Mouse (Mus musculus): ENCODE data around the gene Vmn1r234. TPM values are rescaled to one million over a fixed set of nuclear protein-coding genes. Genes with fewer than 3 reads are reported as not detected.
"Not testable (repeated sequence)": the region's sequence is repeated elsewhere in the genome, so short reads cannot be mapped to it uniquely, and the experiment has no call there.

The Vmn1r234 gene
- not detected in 2 replicates for polyA plus RNA-seq (2015; fragmentation: Nextera tagmentation; extraction: Ambion mirVana)

- no peak within 1 kb of the TSS for H3K27ac ChIP-seq (ENCODE audit: low read depth, low read length)
- no peaks in the 10 kb centered on the region for H3K4me1 ChIP-seq (ENCODE audit: control insufficient read depth, insufficient read depth, low read depth, low read length)
- H3K9me3 ChIP-seq (ENCODE audit: control insufficient read depth, low read length): no peaks in the 10 kb centered on the region
- H3K27me3 ChIP-seq (replicated peaks; ENCODE audit: control insufficient read depth, insufficient read depth, low read length): no peaks in the 10 kb centered on the region
- no peaks in the 10 kb centered on the region for H3K36me3 ChIP-seq (ENCODE audit: control insufficient read depth, insufficient read depth, low read length)
- no peak for ATAC-seq
- H3K4me3 ChIP-seq (ENCODE audit: low read length): no peak within 1 kb of the TSS
- WGBS: 88% methylated on average over 1 of the region's 1 CpGs
- H3K9ac ChIP-seq (ENCODE audit: low read depth, low read length): no peak within 1 kb of the TSS
- H3K4me2 ChIP-seq (ENCODE audit: low read length): no peak within 1 kb of the TSS
Observed at GRCm38 (mm10) chr17:21225787-21226186, at the start of gene Vmn1r234. Gene Vmn1r234, plus strand, starts transcription at chr17:21226087.

- H3K9ac ChIP-seq (ENCODE audit: low read depth, low read length); H3K4me3 ChIP-seq (ENCODE audit: low read length); H3K4me2 ChIP-seq (ENCODE audit: low read length); H3K9me3 ChIP-seq (ENCODE audit: control insufficient read depth, low read length); H3K4me1 ChIP-seq (ENCODE audit: control insufficient read depth, insufficient read depth, low read depth, low read length); ATAC-seq; H3K36me3 ChIP-seq (ENCODE audit: control insufficient read depth, insufficient read depth, low read length); H3K27ac ChIP-seq (ENCODE audit: low read depth, low read length); H3K27me3 ChIP-seq (replicated peaks; ENCODE audit: control insufficient read depth, insufficient read depth, low read length): not testable (repeated sequence)
- 88% methylated on average over 1 of the region's 1 CpGs for WGBS
Observed at GRCm38 (mm10) chr17:21211081-21211480, 14.8 kb upstream of the Vmn1r234 start.

GRCm38 (mm10) chr17:21231654-21232053 lies 5.8 kb downstream of the Vmn1r234 start:
- H3K36me3 ChIP-seq (ENCODE audit: control insufficient read depth, insufficient read depth, low read length): no peaks in the 10 kb centered on the region
- no peak overlapping the region for H3K27ac ChIP-seq (ENCODE audit: low read depth, low read length)
- no peak overlapping the region for H3K4me3 ChIP-seq (ENCODE audit: low read length)
- 23% methylated on average over 9 of the region's 9 CpGs for WGBS
- H3K27me3 ChIP-seq (replicated peaks; ENCODE audit: control insufficient read depth, insufficient read depth, low read length): no peaks in the 10 kb centered on the region
- no peaks in the 10 kb centered on the region for H3K4me1 ChIP-seq (ENCODE audit: control insufficient read depth, insufficient read depth, low read depth, low read length)
- ATAC-seq: no peak
- H3K4me2 ChIP-seq (ENCODE audit: low read length): no peak overlapping the region
- peaks cover 3% of the 10 kb centered on the region; the same call in 1 of the 2 replicates for H3K9me3 ChIP-seq (ENCODE audit: control insufficient read depth, low read length)
- no peak overlapping the region for H3K9ac ChIP-seq (ENCODE audit: low read depth, low read length)

GRCm38 (mm10) chr17:21256111-21256510 lies 30.2 kb downstream of the Vmn1r234 start, which contains the start of gene Vmn1r235:
Gene Vmn1r235, plus strand, starts transcription at chr17:21256411.
- Histone ChIP-seq H3K9ac (ENCODE audit: low read depth, low read length) (no peak within 1 kb of the TSS), H3K27ac (ENCODE audit: low read depth, low read length) (no peak within 1 kb of the TSS), H3K36me3 (ENCODE audit: control insufficient read depth, insufficient read depth, low read length) (no peaks in the 10 kb centered on the region), H3K27me3 (replicated peaks; ENCODE audit: control insufficient read depth, insufficient read depth, low read length) (no peaks in the 10 kb centered on the region), H3K4me3 (ENCODE audit: low read length) (no peak within 1 kb of the TSS), H3K9me3 (ENCODE audit: control insufficient read depth, low read length) (0 out of 2 replicates have a peak, but pooled peaks cover 2% of the 10 kb centered on the region), H3K4me1 (ENCODE audit: control insufficient read depth, insufficient read depth, low read depth, low read length) (no peaks in the 10 kb centered on the region), H3K4me2 (ENCODE audit: low read length) (no peak within 1 kb of the TSS)
- ATAC-seq: no peak

GRCm38 (mm10) chr17:21272103-21272502 lies 46.2 kb downstream of the Vmn1r234 start:
- Histone ChIP-seq H3K4me1 (ENCODE audit: control insufficient read depth, insufficient read depth, low read depth, low read length) (no peaks in the 10 kb centered on the region), H3K27me3 (replicated peaks; ENCODE audit: control insufficient read depth, insufficient read depth, low read length) (no peaks in the 10 kb centered on the region), H3K36me3 (ENCODE audit: control insufficient read depth, insufficient read depth, low read length) (no peaks in the 10 kb centered on the region), H3K4me3 (ENCODE audit: low read length) (no peak overlapping the region), H3K9me3 (ENCODE audit: control insufficient read depth, low read length) (no peaks in the 10 kb centered on the region; the same call in 1 of the 2 replicates), H3K27ac (ENCODE audit: low read depth, low read length) (no peak overlapping the region), H3K9ac (ENCODE audit: low read depth, low read length) (no peak overlapping the region), H3K4me2 (ENCODE audit: low read length) (no peak overlapping the region)
- ATAC-seq: peak; percentile 69; the same call in 1 of the 2 replicates
- 11% methylated on average over 4 of the region's 4 CpGs for WGBS

- no peaks in the 10 kb centered on the region for H3K4me1 ChIP-seq (ENCODE audit: control insufficient read depth, insufficient read depth, low read depth, low read length)
- WGBS: 75% methylated on average over 3 of the region's 3 CpGs
- no peak for ATAC-seq
- no peaks in the 10 kb centered on the region for H3K36me3 ChIP-seq (ENCODE audit: control insufficient read depth, insufficient read depth, low read length)
- H3K9ac ChIP-seq (ENCODE audit: low read depth, low read length): no peak within 1 kb of the TSS
- no peaks in the 10 kb centered on the region for H3K27me3 ChIP-seq (replicated peaks; ENCODE audit: control insufficient read depth, insufficient read depth, low read length)
- H3K4me3 ChIP-seq (ENCODE audit: low read length): no peak within 1 kb of the TSS
- no peaks in the 10 kb centered on the region for H3K9me3 ChIP-seq (ENCODE audit: control insufficient read depth, low read length)
- H3K4me2 ChIP-seq (ENCODE audit: low read length): no peak within 1 kb of the TSS
- H3K27ac ChIP-seq (ENCODE audit: low read depth, low read length): no peak within 1 kb of the TSS
Observed at GRCm38 (mm10) chr17:21282642-21283041, 56.8 kb downstream of the Vmn1r234 start, which contains the start of gene Vmn1r236. Gene Vmn1r236, plus strand, starts transcription at chr17:21282942.

GRCm38 (mm10) chr17:21284395-21284794 lies 58.5 kb downstream of the Vmn1r234 start:
- H3K4me2 ChIP-seq (ENCODE audit: low read length): no peak overlapping the region
- H3K4me1 ChIP-seq (ENCODE audit: control insufficient read depth, insufficient read depth, low read depth, low read length): no peaks in the 10 kb centered on the region
- no peaks in the 10 kb centered on the region for H3K9me3 ChIP-seq (ENCODE audit: control insufficient read depth, low read length)
- H3K27me3 ChIP-seq (replicated peaks; ENCODE audit: control insufficient read depth, insufficient read depth, low read length): no peaks in the 10 kb centered on the region
- H3K36me3 ChIP-seq (ENCODE audit: control insufficient read depth, insufficient read depth, low read length): no peaks in the 10 kb centered on the region
- no peak overlapping the region for H3K27ac ChIP-seq (ENCODE audit: low read depth, low read length)
- no peak overlapping the region for H3K4me3 ChIP-seq (ENCODE audit: low read length)
- no peak for ATAC-seq
- no peak overlapping the region for H3K9ac ChIP-seq (ENCODE audit: low read depth, low read length)

Small RNA genes within 50 kb of the gene (microRNA-seq; reads per million reads assigned to microRNA genes)
- gene Gm26384: not detected

Other genes starting within 250 kb of the Vmn1r234 start
- gene Vmn1r233, start 229.6 kb upstream of the Vmn1r234 start, polyA plus RNA-seq (2015; fragmentation: Nextera tagmentation; extraction: Ambion mirVana): not detected in 2 replicates
- 13.7 and 15.4 TPM in 2 replicates for gene Zfp160, start 217.2 kb upstream of the Vmn1r234 start, polyA plus RNA-seq (2015; fragmentation: Nextera tagmentation; extraction: Ambion mirVana)
- not detected in 2 replicates for gene Vmn1r235, start 30.3 kb downstream of the Vmn1r234 start, polyA plus RNA-seq (2015; fragmentation: Nextera tagmentation; extraction: Ambion mirVana)
- not detected in 2 replicates for gene Vmn1r236, start 56.9 kb downstream of the Vmn1r234 start, polyA plus RNA-seq (2015; fragmentation: Nextera tagmentation; extraction: Ambion mirVana)
- gene Vmn1r237, start 85.8 kb downstream of the Vmn1r234 start, polyA plus RNA-seq (2015; fragmentation: Nextera tagmentation; extraction: Ambion mirVana): not detected in 2 replicates
- 4.5 and 5.7 TPM in 2 replicates for gene Zfp677, start 157.7 kb downstream of the Vmn1r234 start, polyA plus RNA-seq (2015; fragmentation: Nextera tagmentation; extraction: Ambion mirVana)
- 5.8 and 6.0 TPM in 2 replicates for gene Zfp54, start 197.1 kb downstream of the Vmn1r234 start, polyA plus RNA-seq (2015; fragmentation: Nextera tagmentation; extraction: Ambion mirVana)
- gene Zfp51, start 224.3 kb downstream of the Vmn1r234 start, polyA plus RNA-seq (2015; fragmentation: Nextera tagmentation; extraction: Ambion mirVana): 11.5 and 11.8 TPM in 2 replicates

All from hindbrain, embryonic 16.5 days (tissue).